Mouse (Mus musculus) erythroid progenitor cell, adult 5-6 weeks (primary cell): ENCODE data around the gene Snapc2. TPM values are rescaled to one million over a fixed set of nuclear protein-coding genes. Genes with fewer than 3 reads are reported as not detected.

Experiments used
- ATAC-seq: replicated peaks from 2 replicates; pipeline ENCODE4 v1.8.0; 2016; ENCODE audit warnings: moderate number of reproducible peaks, mild to moderate bottlenecking, moderate TSS enrichment, inconsistent platforms; ENCODE audit not compliant: poor library complexity, low FRiP score, severe bottlenecking
- total RNA-seq, 2 experiments: library from RNA; stranded (forward) in 1 of 2; stranded (reverse) in 1 of 2; fragments of 150-400 nt in 1 of 2; fragments of 186-747, 209-891 nt in 1 of 2; gene quantifications; 2 replicates each; pipeline versions ENCODE4 v1.2.3 to v1.2.4; 2015 to 2017; ENCODE audit warnings: low replicate concordance in 2 of 2

Gene Snapc2
- 4.2 and 10.5 TPM in 2 replicates for total RNA-seq (2015; ENCODE audit: low replicate concordance)
- total RNA-seq (2017; ENCODE audit: low replicate concordance), result 3.2 and 6.7 TPM in 2 replicates

DNA sequence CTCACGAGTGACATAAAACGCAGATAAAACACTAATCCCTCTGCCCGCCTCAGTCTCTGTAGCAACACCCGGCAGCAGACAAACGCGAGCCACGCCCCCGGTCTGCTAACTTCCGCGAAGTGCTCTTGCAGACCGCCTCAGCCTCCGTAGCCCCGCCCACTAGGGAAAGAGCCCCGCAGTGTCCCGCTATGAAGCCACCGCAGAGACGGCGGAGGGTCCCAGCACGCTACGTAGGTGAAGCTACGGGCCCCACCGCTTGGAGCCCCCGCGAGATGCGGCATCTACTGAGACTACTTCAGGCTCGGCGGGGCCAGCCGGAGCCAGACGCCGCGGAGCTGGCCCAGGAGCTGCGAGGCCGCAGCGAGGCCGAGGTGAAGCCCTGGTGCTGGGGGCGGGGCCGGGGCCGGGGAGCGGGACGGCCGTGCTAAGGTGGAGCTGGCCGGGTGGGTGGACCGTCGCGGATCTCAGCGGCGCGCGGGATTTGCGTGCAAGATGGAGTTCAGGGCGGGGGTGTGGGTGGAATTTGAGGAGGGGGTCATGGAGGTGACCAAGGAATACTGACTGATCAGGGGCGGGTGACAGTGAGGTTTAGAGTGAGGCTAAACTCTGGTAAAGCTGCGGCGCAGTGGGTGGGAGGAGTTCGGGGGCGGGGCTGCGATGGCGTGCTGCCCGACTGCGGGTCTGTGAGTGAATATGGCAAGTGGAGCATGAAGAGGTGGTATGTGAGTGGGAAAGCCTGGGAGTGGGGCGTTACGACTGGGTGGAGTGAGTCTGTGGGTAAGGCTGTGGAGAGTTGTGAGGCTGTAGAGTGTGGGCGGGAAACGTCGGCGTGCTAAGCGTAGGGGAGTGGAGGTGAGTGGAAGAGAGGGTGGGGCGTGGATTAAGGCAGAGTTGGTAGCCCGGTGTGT lies at the start of gene Snapc2:
TSS of gene Snapc2 (plus strand) at position 147 of the 908 bp plus-strand sequence.
- ATAC-seq, result peak; percentile 88

DNA sequence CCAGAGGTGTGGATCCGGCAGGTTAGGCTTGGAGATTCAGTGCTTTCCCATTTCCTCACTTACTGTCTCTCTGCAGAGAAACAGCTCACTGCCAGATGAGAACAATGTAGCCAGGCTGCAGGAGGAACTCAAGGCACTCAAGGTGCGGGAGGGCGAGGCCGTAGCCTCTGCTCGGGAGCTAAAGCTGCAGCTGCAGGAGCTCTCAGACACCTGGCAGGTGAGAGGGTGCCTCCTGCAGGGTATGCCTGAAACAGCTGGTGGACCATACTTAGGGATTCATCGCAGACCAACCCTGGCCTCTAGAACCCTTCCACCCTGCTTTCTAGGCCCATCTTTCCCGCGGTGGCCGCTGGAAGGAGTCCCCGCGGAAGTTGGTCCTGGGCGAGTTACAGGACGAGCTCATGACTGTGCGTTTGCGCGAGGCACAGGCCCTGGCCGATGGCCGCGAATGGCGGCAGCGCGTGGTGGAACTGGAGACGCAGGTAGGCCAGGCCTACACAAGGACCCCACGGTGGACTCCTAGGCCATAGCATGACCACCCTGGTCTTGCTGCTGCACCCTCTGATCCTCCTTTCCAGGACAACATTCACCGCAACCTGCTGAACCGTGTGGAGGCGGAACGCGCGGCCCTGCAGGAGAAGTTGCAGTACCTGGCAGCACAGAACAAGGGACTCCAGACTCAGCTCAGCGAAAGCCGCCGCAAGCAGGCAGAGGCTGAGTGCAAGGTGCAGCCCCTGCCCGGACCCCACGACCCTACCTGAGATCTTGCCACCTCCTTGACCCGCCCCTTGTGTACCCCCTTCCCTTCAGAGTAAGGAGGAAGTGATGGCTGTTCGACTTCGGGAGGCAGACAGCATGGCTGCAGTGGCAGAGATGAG lies 47.4 kb upstream of the Snapc2 start:
- no peak for ATAC-seq

DNA sequence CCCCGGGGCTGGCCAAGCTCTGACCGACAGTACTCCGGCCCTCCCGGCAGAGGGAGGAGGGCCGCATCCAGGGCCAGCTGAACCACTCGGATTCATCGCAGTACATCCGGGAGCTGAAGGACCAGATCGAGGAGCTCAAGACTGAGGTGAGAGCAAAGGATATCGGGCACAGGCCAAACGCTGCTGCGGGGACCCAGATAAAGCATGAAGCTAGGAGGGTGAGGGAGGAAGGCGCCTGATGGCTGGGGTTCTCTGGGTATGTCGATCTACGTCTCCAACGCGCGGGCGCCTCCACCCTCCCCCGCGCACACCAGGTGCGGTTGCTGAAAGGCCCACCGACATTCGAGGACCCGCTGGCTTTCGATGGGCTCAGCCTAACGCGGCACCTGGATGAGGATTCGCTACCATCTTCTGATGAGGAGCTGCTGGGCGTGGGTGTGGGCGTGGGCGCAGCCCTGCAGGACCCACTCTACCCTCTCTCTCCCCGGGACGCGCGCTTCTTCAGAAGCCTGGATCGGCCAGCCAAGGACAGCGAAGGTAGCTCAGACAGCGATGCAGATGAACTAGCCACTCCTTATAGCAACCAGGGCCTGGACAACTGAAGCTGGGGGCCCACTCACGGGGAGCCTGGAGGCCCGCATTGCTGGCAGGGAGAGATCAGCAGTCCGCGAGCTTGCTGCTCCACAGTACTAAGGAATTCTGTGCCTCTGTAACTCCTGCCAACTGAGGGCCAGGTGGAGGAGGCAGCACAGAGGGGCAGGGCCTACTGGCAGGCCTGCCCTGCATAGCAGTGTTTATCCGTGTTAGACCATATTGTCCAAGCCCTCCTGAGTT lies 46.5 kb upstream of the Snapc2 start:
- ATAC-seq, result no peak

DNA sequence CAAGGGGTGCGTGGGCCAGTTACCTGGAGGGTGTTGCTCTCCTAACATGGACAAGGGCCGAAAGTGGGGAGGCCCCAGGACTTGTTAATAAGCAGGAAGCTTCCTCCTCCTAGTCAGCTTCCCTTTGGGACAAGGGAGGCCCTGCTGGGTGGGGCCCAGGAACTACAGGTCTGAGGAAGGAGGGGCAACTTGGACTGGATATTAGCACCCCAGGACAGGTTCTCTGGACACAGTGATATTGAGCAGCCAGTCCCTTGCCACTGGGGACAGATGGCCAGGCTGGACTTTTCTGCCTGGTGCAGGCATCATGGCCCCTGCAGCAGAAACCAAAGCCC lies 45.9 kb upstream of the Snapc2 start:
- no peak for ATAC-seq

DNA sequence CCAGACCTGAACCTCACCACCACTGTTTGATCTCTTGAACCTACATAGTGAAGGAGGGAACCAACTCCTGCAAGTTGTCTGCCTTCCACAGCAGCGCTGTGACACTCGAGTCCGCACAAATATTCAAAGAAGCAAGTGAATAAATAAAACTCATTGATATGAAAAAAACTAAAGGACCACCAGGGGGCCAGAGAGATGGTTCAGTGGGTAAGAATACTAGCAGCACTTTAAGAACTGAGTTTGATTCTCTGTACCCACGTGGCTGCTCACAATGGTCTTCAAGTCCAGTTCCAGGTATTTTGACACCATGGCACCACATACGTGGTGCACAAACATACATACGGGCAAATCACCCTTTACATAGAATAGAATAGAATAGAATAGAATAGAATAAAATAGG lies 41.8 kb upstream of the Snapc2 start:
- no peak for ATAC-seq

DNA sequence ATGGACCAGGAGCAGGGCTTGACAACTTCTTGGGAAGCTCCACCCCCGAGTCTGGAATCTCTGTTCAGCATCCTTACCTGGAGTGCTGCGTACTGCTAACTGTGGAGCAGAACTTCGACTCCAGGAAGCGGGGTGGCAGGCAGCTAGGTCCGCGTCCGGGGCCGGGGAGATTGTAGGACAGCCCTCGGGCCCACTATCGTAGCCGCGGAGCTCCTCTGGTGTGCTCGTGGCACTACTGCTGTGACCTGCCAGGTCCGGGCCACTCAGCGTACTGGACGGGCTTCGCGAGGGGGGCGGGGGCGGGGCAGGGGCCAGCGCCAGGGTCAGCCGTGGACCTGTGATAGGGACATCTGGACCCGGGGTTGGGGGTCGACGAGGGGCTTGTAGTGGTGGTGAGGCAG lies 40.1 kb upstream of the Snapc2 start:
- ATAC-seq, result no peak

DNA sequence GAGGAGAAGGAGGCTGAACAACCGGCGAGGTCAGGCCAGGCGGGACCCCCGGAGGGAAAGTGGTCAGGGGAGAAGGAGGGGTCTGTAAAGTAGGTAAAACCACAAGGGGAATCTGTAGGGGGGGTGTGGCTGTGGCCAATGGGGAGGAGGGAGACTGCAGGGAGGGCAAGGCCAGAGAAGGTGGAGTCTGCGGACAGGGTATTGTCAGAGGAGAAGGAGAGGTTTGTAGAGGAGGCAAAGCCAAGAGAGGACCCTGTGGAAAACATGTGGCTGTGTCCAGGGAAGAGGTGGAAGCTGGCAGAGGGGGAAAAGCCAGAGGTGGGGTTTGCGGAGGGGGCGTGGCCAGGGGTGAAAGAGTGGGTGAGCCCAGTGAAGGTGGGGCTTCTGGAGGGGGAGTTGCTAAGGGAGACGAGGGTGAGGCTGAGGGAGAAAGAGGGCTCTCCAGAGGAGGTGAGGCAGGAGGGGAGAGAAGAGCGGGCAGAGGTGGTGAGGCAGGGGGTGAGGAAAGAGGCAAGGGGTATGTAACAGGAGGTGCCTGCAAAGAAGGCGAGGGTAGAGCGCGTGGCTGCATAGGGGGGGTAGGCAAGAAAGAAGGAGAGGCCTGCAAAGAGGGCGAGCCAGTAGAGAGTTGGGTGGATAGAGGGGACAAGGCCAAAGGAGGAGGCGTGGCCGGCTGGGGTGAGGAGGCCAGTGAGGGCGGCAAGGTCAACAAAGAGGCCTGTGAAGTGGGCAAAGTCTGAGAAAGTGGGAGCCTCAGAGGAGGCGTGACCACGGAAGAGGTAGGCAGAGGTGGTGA lies 39.5 kb upstream of the Snapc2 start:
- no peak for ATAC-seq

DNA sequence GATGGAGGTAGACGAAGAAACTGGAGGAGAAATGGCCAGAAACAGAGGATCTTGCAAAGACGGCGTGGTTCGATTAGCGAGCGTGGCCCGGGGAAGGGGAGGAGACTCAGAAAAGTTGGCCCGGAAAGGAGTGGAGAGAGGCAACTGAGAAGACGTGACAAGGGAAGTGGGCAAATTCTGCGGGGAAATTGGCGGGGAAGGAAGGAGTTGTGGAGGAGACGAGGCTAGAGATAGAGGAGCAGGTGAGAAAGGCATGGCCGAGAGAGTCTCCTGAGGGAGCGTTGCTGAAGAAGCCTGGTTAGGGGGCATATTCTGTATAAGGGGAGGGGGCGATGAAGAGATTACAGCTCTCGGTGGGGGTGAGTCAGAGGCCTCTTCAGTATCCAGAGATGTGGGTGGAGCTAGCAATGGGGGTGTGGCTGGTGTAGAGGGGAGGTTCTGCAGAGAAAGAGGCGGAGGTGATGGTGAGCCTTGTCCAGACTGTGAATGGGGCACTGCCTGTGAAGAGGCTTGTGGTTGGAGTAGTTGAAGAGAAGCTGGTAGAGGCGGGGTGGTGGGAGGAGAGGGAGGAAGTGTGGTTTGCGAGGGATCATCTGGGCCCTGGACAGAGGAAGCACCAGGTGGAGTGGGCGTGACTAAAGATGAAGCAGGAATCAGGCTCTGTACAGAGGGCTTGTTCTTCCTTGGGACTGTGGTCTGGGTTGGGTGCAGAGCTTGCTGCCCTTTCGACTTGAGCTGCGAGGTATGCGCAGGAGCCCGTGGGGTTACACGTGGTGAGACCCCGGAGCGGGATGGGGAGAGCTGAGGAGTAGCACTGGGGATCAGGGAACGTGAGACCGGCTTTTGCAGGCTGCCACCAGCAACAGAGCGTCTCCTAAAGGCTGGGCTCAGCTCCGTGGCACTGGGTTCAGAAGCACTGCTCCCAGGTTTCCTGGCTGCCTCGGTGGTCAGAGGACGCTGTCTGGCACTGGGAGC lies 38.6 kb upstream of the Snapc2 start:
- peak; percentile 62 for ATAC-seq

DNA sequence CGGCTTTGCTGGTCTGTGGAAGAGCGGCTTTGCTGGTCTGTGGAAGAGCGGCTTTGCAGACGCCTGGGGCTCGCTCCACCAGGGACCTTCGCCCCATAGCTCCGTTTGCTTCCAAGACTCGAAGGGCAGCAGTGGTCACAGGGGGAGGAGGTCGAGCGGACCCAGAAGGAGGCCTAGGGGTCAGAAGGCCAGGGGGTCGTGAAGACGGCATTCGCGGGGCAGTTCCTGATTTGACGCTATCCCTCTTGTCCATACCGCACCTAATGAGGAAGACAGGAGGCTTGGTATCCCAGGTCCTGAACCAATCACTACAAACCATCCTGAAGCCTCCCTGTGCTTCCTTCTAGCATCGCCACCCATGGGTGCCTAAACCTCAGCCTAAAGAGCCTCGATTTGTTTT lies 36.6 kb upstream of the Snapc2 start:
- ATAC-seq, result no peak

DNA sequence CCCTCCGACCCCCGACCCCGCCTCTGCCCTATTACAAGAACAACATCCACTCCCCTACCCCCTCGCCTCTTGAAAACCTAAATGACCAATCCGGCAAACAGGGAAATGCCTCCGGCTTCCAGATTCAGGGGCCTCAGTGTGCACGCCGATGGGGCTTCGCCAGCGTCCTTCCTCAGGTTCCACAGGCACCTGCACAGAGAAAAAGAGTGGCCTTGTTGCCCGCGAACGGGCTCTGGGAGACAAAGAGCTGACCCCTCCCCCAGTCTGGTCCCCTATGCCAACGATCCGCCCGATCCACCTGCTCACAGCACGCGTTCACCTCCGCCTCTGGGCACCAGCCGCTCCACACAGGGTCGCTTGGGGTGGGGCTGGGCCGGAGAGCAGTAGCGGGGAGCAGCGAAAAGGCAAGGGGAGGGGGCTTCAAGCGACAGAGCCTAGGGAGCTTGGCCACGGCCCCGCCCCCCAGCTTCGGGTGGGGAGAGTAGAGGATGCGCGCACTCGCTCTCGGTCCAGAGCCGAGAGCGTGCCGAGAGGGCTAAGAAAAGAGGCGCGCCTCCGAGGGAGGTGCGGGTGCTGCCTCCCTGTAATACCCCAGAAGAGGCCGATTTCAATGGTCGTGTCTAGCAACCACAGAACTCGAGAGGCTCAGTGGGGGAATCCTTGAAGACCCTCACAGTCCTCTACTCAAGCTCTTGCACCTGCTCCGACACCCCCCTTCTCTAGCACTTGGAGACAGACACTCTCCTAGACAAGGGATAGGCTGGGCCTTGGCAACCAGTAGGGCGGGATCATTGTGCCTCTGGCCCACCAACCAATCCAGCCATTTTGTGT lies 35.9 kb upstream of the Snapc2 start, which contains the start of gene Prr36:
TSS of gene Prr36 (minus strand) at position 669 of the 831 bp plus-strand sequence.
- ATAC-seq, result no peak

DNA sequence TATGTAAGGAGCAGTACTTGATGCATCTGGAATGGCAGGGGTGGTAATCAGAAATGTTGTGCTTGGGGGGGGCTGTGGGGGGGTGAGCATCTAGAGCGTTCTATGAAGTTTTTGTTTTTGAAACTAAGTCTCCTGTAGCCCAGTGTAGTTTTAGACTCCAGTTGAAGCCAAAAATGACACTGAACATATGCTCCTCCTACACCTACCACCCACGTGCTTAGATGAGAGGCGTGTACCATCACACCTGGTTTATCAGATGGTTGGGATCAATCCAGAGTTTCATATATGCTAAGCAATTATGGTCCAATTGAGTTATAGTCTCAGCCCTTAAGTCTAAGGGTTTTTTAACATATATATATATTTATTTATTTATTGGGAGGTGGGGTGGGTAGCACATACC lies 33.3 kb upstream of the Snapc2 start:
- no peak for ATAC-seq

DNA sequence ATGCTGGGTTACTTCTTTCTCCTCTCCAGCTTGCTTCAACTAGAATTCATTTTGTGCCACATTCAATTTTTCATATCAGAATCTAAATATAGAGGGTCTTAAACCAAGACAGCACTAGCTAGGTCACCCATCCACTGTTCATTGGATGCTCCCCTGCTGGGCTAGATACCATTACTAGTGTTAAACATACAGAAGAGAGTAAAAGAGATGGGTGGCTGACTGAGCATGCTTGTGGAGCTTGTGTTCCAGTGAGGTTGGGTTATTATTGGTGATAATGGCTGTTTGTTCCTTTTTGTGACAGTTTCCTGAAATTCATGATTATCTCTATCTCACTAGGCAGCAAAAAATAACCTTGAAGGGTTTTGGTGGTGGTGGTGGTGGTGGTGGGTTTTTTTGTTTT lies 30.8 kb upstream of the Snapc2 start:
- no peak for ATAC-seq

DNA sequence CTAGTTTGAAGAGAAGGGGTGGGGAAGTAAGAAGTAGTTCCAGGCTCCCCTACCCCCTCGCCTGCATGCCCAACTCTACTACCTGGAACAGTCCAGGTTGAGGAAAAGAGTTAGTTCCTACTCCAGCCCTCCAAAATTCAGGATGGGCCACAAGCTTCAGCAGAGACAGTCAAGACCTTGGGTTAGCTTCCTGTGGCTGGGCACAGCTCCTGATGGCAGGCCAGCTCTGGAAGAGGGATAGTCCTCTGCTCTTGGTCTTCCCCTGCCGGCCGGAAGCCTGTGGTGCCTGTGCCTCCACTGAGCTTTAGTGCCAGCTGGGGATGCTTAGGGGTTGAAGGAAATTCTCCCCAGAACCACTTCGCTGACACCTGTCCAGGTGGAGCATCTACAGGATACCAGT lies 26.6 kb upstream of the Snapc2 start:
- ATAC-seq, result no peak

DNA sequence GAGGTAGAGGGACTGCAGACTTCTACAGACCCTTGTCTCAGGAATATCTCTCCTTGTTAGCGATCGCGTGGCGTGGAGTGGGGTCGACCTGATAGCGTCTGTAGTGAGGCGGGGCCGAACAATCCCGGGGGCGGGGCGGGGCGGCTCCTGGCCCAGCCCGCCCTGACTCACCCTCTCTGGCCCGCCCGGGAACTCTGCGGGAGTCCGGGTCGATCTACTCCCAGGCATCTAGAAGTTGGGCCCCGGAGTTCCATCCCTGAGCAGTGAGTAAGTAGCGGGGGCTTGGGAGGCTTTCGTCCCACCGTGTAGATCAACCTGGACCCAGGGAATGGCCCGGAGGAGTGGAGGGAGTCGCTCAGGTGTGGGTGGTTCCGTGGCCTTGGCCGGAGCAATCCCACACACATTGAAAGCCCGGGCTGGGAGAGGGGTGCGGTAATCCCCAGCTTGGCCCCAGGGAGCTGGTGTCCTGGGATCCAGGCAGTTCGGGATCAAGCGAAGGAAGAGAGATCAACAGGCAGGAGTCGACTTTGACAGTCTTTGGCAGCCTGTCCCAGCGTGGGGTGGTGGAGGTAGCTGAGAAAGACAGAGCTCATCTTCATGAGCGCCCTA lies 26.0 kb upstream of the Snapc2 start, which contains the start of gene Lrrc8e:
TSS of gene Lrrc8e (plus strand) at position 89 of the 609 bp plus-strand sequence.
- peak; percentile 67; the same call in 1 of the 2 replicates for ATAC-seq

DNA sequence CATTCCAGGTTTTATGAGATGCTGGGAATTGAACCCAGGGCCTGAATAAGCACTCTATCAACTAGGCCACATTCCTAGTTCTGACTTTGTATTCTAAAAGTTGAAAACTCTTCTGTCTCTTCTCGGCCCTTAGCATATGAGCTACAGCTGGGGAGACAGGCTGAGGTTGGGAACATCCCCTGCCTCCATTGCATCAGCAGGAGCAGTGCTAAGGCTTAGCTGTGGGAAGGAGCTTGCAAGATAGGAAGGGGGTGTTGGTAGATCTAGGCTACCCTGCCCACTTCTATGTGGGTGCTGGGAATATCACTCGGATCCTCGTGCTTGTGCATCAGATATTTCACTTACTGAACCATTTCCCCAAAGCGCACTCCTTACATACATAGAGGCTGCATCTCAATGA lies 25.0 kb upstream of the Snapc2 start:
- ATAC-seq, result no peak

DNA sequence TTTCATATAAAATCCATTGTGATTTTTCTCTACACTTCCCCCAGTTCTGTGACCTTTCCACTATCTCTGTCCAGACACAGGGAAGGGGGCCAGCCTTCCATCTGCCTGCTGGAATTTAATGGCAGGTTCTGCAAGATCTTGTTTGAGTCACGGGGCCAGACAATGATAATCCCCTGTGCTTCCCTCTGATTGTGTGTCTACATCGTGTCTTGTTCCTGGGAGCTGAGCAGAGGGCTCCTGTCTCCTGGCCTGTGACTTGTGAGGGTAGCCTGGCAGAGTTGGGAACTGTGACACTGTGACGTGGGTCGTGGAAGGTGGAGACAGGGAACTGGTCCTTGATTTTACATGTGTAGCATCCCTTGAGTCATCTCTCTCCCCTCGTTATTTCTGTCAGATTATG lies 23.1 kb upstream of the Snapc2 start:
- ATAC-seq, result no peak
